Mouse (Mus musculus) thymus, adult 2 months (tissue): ENCODE data around the gene Gm20388.

Experiments
- CTCF ChIP-seq: fragments of 200-500 bp; IDR thresholded peaks from 2 replicates; pipeline ENCODE4 v1.5.1; 2012; ENCODE audit warnings: mild to moderate bottlenecking, control low read depth, low read length, moderate library complexity, borderline replicate concordance; ENCODE audit not compliant: control insufficient read depth, poor library complexity, insufficient read depth; ENCODE audit errors: extremely low read depth
- POLR2A ChIP-seq: fragments of 200-500 bp; IDR thresholded peaks from 2 replicates; pipeline ENCODE4 v1.6.1; 2012; ENCODE audit warnings: mild to moderate bottlenecking, low read length, control low read depth, moderate library complexity; ENCODE audit not compliant: control insufficient read depth, poor library complexity, insufficient read depth; ENCODE audit errors: extremely low read depth

- TF ChIP-seq CTCF: no peak
- no peak for TF ChIP-seq POLR2A
Measured at GRCm38 (mm10) chr8:121832503-121832902, 1921.9 kb downstream of the Gm20388 start.
